Mouse (Mus musculus) midbrain, embryonic 16.5 days (tissue): ENCODE data around the gene Cx3cr1. TPM values are rescaled to one million over a fixed set of nuclear protein-coding genes. Genes with fewer than 3 reads are reported as not detected.
"Not testable (repeated sequence)": the region's sequence is repeated elsewhere in the genome, so short reads cannot be mapped to it uniquely, and the experiment has no call there.

Source experiments
- ATAC-seq: fragments of 200-750 bp; cut with Nextera tagmentation; 2 replicates; pipeline ENCODE4 v1.8.0; 2017; ENCODE audit warnings: moderate TSS enrichment
- H3K27ac ChIP-seq: fragments of 300-500 bp; sonication (generic); 2 replicates; pipeline ENCODE4 v1.5.1; 2014; ENCODE audit warnings: mild to moderate bottlenecking, low read length, mixed read lengths
- H3K27me3 ChIP-seq: fragments of 300-500 bp; sonication (generic); 2 replicates; pipeline ENCODE4 v1.6.1; 2014; ENCODE audit warnings: low read depth, low read length, mixed read lengths; ENCODE audit not compliant: control insufficient read depth, insufficient read depth
- H3K36me3 ChIP-seq: fragments of 300-500 bp; sonication (generic); 2 replicates; pipeline ENCODE4 v1.6.1; 2014; ENCODE audit warnings: mild to moderate bottlenecking, low read length, moderate library complexity, mixed read lengths; ENCODE audit not compliant: control insufficient read depth, insufficient read depth
- H3K4me1 ChIP-seq: fragments of 300-500 bp; sonication (generic); 2 replicates; pipeline ENCODE4 v1.6.1; 2014; ENCODE audit warnings: mild to moderate bottlenecking, low read length, mixed read lengths; ENCODE audit not compliant: control insufficient read depth, insufficient read depth
- H3K4me2 ChIP-seq: fragments of 300-500 bp; sonication (generic); 2 replicates; pipeline ENCODE4 v1.6.1; 2014; ENCODE audit warnings: mild to moderate bottlenecking, low read length, mixed read lengths
- H3K4me3 ChIP-seq: fragments of 300-500 bp; sonication (generic); 2 replicates; pipeline ENCODE4 v1.5.1; 2014; ENCODE audit warnings: low read depth, mild to moderate bottlenecking, low read length, moderate library complexity, mixed read lengths
- H3K9ac ChIP-seq: fragments of 300-500 bp; sonication (generic); 2 replicates; pipeline ENCODE4 v1.6.1; 2014; ENCODE audit warnings: low read depth, low read length, mixed read lengths
- H3K9me3 ChIP-seq: fragments of 300-500 bp; sonication (generic); replicated peaks from 2 replicates; pipeline ENCODE4 v1.6.1; 2014; ENCODE audit warnings: mild to moderate bottlenecking, low read length, mixed read lengths; ENCODE audit not compliant: control insufficient read depth, poor library complexity, severe bottlenecking
- WGBS: fragments of 180-500 bp; shearing (Covaris S2); extraction: QIAGEN DNeasy Blood & Tissue Kit; methylation state at CpG from one replicate; pipeline ENCODE4 v1.1.7; 2014; 5-methylcytosine and 5-hydroxymethylcytosine counted together
- polyA plus RNA-seq: library from polyadenylated mRNA; unstranded; fragments of >200 nt; fragmentation: Nextera tagmentation; extraction: Ambion mirVana; gene quantifications from 2 replicates; pipeline ENCODE4 v1.2.1, GENCODE M21; 2015

Gene Cx3cr1
- polyA plus RNA-seq, 1 experiment from 2014 or later = 8.0 TPM

- WGBS = 74% methylated on average over 11 of the region's 11 CpGs
- Histone ChIP-seq H3K9me3 (no peaks in the 10 kb centered on the region), H3K27ac (no peak overlapping the region), H3K9ac (no peak overlapping the region), H3K4me1 (no peaks in the 10 kb centered on the region), H3K36me3 (no peaks in the 10 kb centered on the region), H3K4me3 (no peak overlapping the region), H3K27me3 (0 out of 2 replicates have a peak, but pooled peaks cover 3% of the 10 kb centered on the region), H3K4me2 (no peak overlapping the region)
- no peak for ATAC-seq
Observed at GRCm38 (mm10) chr9:120013251-120013820, 56.3 kb downstream of the Cx3cr1 start.

- 0 out of 2 replicates have a peak, but pooled peaks cover 3% of the 10 kb centered on the region for H3K27me3 ChIP-seq
- H3K4me2 ChIP-seq = no peak overlapping the region
- no peaks in the 10 kb centered on the region for H3K36me3 ChIP-seq
- H3K4me1 ChIP-seq = no peaks in the 10 kb centered on the region
- H3K27ac ChIP-seq = no peak overlapping the region
- WGBS = 91% methylated on average over 5 of the region's 5 CpGs
- H3K4me3 ChIP-seq = no peak overlapping the region
- H3K9ac ChIP-seq = no peak overlapping the region
- H3K9me3 ChIP-seq = no peaks in the 10 kb centered on the region
- no peak for ATAC-seq
Observed at GRCm38 (mm10) chr9:120012781-120013180, 56.9 kb downstream of the Cx3cr1 start.

- H3K4me1 ChIP-seq, H3K9ac ChIP-seq, H3K27me3 ChIP-seq, H3K27ac ChIP-seq, H3K9me3 ChIP-seq, H3K4me3 ChIP-seq, H3K36me3 ChIP-seq, H3K4me2 ChIP-seq, ATAC-seq: not testable (repeated sequence)
- WGBS = 88% methylated on average over 6 of the region's 6 CpGs
Observed at GRCm38 (mm10) chr9:120012161-120012560, 57.5 kb downstream of the Cx3cr1 start.

GRCm38 (mm10) chr9:120011533-120011932 lies 58.1 kb downstream of the Cx3cr1 start:
- H3K4me2 ChIP-seq = peak overlapping the region; percentile 58
- peak overlapping the region; percentile 34 for H3K4me3 ChIP-seq
- H3K9me3 ChIP-seq = no peaks in the 10 kb centered on the region
- peak; percentile 84 for ATAC-seq
- H3K27me3 ChIP-seq = 0 out of 2 replicates have a peak, but pooled peaks cover 3% of the 10 kb centered on the region
- H3K9ac ChIP-seq = peak overlapping the region; percentile 55
- WGBS = under 1% methylated on average over 10 of the region's 10 CpGs
- H3K36me3 ChIP-seq = no peaks in the 10 kb centered on the region
- H3K4me1 ChIP-seq = no peaks in the 10 kb centered on the region
- peak overlapping the region; percentile 88 for H3K27ac ChIP-seq

GRCm38 (mm10) chr9:120010781-120011511 lies 58.7 kb downstream of the Cx3cr1 start:
- Histone ChIP-seq H3K4me1 (no peaks in the 10 kb centered on the region), H3K9me3 (no peaks in the 10 kb centered on the region), H3K4me3 (peak overlapping the region; percentile 34), H3K36me3 (no peaks in the 10 kb centered on the region), H3K9ac (peak overlapping the region; percentile 55), H3K27ac (peak overlapping the region; percentile 88), H3K4me2 (peak overlapping the region; percentile 58), H3K27me3 (0 out of 2 replicates have a peak, but pooled peaks cover 3% of the 10 kb centered on the region)
- peak; percentile 92 for ATAC-seq
- WGBS = 2% methylated on average over 56 of the region's 60 CpGs

- Histone ChIP-seq H3K4me2 (no peak overlapping the region), H3K27ac (no peak overlapping the region), H3K9ac (no peak overlapping the region), H3K9me3 (no peaks in the 10 kb centered on the region), H3K4me3 (no peak overlapping the region), H3K36me3 (no peaks in the 10 kb centered on the region), H3K4me1 (no peaks in the 10 kb centered on the region), H3K27me3 (0 out of 2 replicates have a peak, but pooled peaks cover 3% of the 10 kb centered on the region)
- WGBS = 96% methylated on average over 3 of the region's 3 CpGs
- ATAC-seq = no peak
Observed at GRCm38 (mm10) chr9:120009871-120010270, 59.8 kb downstream of the Cx3cr1 start.

GRCm38 (mm10) chr9:120009226-120009841 lies 60.3 kb downstream of the Cx3cr1 start:
- H3K9ac ChIP-seq = no peak overlapping the region
- no peak overlapping the region for H3K4me2 ChIP-seq
- H3K4me1 ChIP-seq = no peaks in the 10 kb centered on the region
- ATAC-seq = no peak
- 83% methylated on average over 7 of the region's 7 CpGs for WGBS
- H3K36me3 ChIP-seq = no peaks in the 10 kb centered on the region
- no peak overlapping the region for H3K4me3 ChIP-seq
- no peaks in the 10 kb centered on the region for H3K9me3 ChIP-seq
- H3K27me3 ChIP-seq = 0 out of 2 replicates have a peak, but pooled peaks cover 3% of the 10 kb centered on the region
- no peak overlapping the region for H3K27ac ChIP-seq

GRCm38 (mm10) chr9:120007833-120008232 lies 61.8 kb downstream of the Cx3cr1 start:
- Histone ChIP-seq H3K4me2 (no peak overlapping the region), H3K27ac (no peak overlapping the region), H3K4me1 (no peaks in the 10 kb centered on the region), H3K27me3 (no peaks in the 10 kb centered on the region), H3K9me3 (no peaks in the 10 kb centered on the region), H3K4me3 (no peak overlapping the region), H3K36me3 (no peaks in the 10 kb centered on the region), H3K9ac (no peak overlapping the region)
- WGBS = 85% methylated on average over 1 of the region's 1 CpGs
- ATAC-seq = no peak

- no peak for ATAC-seq
- no peaks in the 10 kb centered on the region; the same call in 1 of the 2 replicates for H3K27me3 ChIP-seq
- H3K4me3 ChIP-seq = no peak overlapping the region
- H3K36me3 ChIP-seq = no peaks in the 10 kb centered on the region
- no peak overlapping the region for H3K27ac ChIP-seq
- no peaks in the 10 kb centered on the region for H3K4me1 ChIP-seq
- no peaks in the 10 kb centered on the region for H3K9me3 ChIP-seq
- no peak overlapping the region for H3K9ac ChIP-seq
- H3K4me2 ChIP-seq = no peak overlapping the region
- 77% methylated on average over 3 of the region's 3 CpGs for WGBS
Observed at GRCm38 (mm10) chr9:120005936-120006335, 63.7 kb downstream of the Cx3cr1 start.
